Mouse (Mus musculus) testis, adult 2 months (tissue): ENCODE data around the gene Ripor3. TPM values are rescaled to one million over a fixed set of nuclear protein-coding genes. Genes with fewer than 3 reads are reported as not detected.

Experiments
- H3K27ac ChIP-seq: fragments of 200-500 bp; 2 replicates; pipeline ENCODE4 v1.5.1; 2012; ENCODE audit warnings: low read depth, low read length; ENCODE audit not compliant: control insufficient read depth, insufficient read depth
- H3K27me3 ChIP-seq: fragments of 200-500 bp; 2 replicates; pipeline ENCODE4 v1.6.1; 2012; ENCODE audit warnings: mild to moderate bottlenecking, low read length, moderate library complexity; ENCODE audit not compliant: control insufficient read depth, insufficient read depth
- H3K36me3 ChIP-seq: fragments of 200-500 bp; 2 replicates; pipeline ENCODE4 v1.6.1; 2012; ENCODE audit warnings: mild to moderate bottlenecking, low read length; ENCODE audit not compliant: control insufficient read depth, insufficient read depth
- H3K4me1 ChIP-seq: fragments of 200-500 bp; 2 replicates; pipeline ENCODE4 v1.6.1; 2012; ENCODE audit warnings: low read length; ENCODE audit not compliant: control insufficient read depth, insufficient read depth
- H3K4me3 ChIP-seq: fragments of 200-500 bp; 2 replicates; pipeline ENCODE4 v1.5.1; 2012; ENCODE audit warnings: low read depth, mild to moderate bottlenecking, low read length, moderate library complexity, mixed read lengths; ENCODE audit not compliant: control insufficient read depth
- CTCF ChIP-seq: fragments of 200-500 bp; IDR thresholded peaks from 2 replicates; pipeline ENCODE4 v1.5.1; 2012; ENCODE audit warnings: low read depth, mild to moderate bottlenecking, inconsistent platforms, low read length, moderate library complexity; ENCODE audit not compliant: control insufficient read depth, insufficient read depth, insufficient replicate concordance
- POLR2A ChIP-seq: fragments of 200-500 bp; IDR thresholded peaks from 2 replicates; pipeline ENCODE4 v1.6.1; 2012; ENCODE audit warnings: low read depth, mild to moderate bottlenecking, inconsistent platforms, low read length, moderate library complexity; ENCODE audit not compliant: control insufficient read depth
- polyA plus RNA-seq: library from polyadenylated mRNA; depleted of rRNA; stranded (reverse); fragments of >200 nt; gene quantifications from 2 replicates; pipeline ENCODE4 v1.2.3, GENCODE M21; 2012

Gene Ripor3
- polyA plus RNA-seq, 1 experiment, result 0.90 TPM

DNA sequence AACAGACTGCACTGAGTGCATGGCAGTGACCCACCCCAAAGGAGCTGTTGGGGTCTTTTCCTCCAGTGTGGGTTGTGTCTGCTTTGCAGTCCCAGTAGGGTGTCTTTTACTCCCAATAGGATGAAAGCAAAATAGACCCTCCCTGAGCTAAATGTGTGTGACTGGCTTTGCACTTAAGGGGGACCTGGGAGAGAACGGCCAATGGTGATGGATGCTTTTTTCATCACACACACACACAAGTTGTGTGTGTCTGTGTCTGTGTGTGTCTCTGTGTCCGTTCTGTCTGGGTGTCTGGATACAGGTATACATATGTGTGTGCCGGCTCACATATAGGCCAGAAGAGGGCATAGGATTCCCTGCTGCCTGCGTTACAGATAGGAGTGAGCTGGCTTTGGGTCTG is 69.1 kb downstream of the Ripor3 start:
- no peaks in the 10 kb centered on the region; the same call in 1 of the 2 replicates for H3K36me3 ChIP-seq
- H3K4me3 ChIP-seq, result no peak overlapping the region
- H3K27ac ChIP-seq, result no peak overlapping the region
- peaks cover 20% of the 10 kb centered on the region for H3K4me1 ChIP-seq
- H3K27me3 ChIP-seq, result no peaks in the 10 kb centered on the region
- TF ChIP-seq CTCF, result no peak
- no peak for TF ChIP-seq POLR2A

DNA sequence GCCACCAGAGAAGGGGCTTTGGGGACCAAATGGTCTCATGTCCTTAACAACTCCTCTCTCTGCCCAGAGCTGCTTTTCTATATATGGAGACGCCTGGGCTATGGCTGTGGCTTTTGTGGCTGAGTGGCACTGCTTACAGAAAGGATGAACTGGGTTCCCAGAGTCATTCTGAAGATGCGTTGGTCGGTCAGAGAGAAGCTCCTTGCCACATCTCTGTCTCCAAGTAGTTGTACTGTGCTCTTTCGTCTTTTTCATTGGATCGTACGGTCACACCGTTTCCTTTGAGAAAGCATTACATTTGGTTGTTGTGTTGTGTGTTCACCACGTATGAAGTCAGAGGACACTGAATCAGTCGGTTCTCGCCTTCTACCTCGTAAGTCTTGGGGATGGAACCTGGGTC is 69.8 kb downstream of the Ripor3 start:
- Histone ChIP-seq H3K4me3 (no peak overlapping the region), H3K36me3 (no peaks in the 10 kb centered on the region; the same call in 1 of the 2 replicates), H3K4me1 (peaks cover 20% of the 10 kb centered on the region), H3K27ac (no peak overlapping the region), H3K27me3 (no peaks in the 10 kb centered on the region)
- TF ChIP-seq CTCF (no peak), POLR2A (no peak)

DNA sequence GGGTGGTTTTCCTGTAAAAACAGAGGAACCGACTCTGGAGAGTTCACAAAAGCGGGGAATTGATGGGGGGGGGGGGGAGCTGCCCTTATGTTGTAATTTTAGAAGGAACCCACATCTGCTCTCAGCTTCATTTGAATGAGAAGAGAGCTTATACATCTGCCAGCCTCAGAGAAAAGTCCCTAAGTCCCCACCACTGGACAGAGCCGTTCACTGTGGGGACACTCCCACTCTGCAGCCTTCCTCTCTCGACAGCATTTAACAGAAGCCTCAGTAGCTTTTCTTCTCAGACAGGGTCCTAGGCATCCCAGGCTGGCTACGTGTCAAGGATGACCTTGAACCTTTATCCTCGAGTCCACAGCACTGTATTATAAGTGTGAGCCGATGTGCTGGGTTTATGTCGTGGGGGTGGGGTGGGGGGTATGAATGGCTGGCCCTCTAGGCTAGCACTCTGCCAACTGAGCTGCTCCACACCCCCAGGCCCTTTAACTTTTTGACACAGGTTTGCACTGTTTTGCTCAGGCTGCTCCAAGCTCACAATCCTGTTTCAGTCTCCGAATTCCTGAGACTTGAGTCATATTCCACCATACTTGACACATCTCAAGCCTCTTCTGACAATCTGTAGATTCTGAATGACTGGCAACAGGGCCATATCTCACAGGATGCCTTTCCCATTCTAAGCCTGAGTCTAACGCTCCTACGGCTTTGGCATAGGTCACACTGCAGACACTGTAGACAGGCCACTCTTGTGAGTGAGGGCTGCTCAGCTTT is 70.6 kb downstream of the Ripor3 start:
- Histone ChIP-seq H3K27ac (no peak overlapping the region), H3K27me3 (no peaks in the 10 kb centered on the region), H3K36me3 (no peaks in the 10 kb centered on the region; the same call in 1 of the 2 replicates), H3K4me1 (peaks cover 18% of the 10 kb centered on the region), H3K4me3 (no peak overlapping the region)
- TF ChIP-seq CTCF (no peak), POLR2A (no peak)

DNA sequence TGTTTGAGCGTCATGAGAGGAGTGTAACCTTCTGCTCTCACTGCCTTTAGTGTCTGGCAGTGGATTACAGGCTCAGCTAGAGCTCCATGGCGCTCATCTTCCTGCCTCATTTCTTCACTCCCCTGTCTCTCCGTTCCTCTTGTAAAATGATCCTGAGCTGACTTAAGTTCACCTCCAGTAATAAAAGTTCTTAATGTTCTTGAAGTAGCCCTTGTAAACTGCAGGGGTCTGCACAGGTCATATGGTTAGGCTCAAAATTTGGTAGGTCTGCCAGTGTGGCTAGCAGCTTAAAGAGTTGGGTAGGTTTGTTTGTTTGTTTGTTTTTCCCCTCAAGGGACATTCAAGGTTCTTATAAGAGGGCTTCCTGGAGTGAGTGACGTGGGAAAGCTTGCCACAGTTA is 71.2 kb downstream of the Ripor3 start:
- Histone ChIP-seq H3K36me3 (no peaks in the 10 kb centered on the region; the same call in 1 of the 2 replicates), H3K27ac (no peak overlapping the region), H3K4me1 (peaks cover 18% of the 10 kb centered on the region), H3K4me3 (no peak overlapping the region), H3K27me3 (no peaks in the 10 kb centered on the region)
- TF ChIP-seq CTCF (no peak), POLR2A (no peak)

DNA sequence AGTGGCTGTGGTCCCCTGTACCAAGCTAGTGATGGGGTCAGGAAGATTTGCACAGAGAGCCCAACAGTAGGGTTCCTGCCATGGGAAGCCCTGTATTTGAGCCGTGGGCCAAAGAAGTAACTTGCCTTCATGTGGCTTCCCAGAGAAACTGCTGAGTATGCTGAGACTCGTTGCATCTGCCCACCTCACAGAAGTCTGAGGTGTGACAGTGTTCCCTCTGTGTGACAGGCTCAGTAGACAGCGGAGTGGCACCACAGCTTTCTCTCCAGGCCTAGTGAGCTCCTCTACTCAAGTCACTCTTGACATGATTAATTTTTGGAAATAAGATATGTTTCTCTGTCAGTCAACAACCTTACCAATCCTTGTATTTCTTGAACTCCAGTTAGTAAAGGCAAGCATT is 71.6 kb downstream of the Ripor3 start:
- TF ChIP-seq CTCF, result no peak
- no peak for TF ChIP-seq POLR2A
- no peaks in the 10 kb centered on the region; the same call in 1 of the 2 replicates for H3K36me3 ChIP-seq
- peaks cover 18% of the 10 kb centered on the region for H3K4me1 ChIP-seq
- no peak overlapping the region for H3K27ac ChIP-seq
- no peaks in the 10 kb centered on the region for H3K27me3 ChIP-seq
- H3K4me3 ChIP-seq, result no peak overlapping the region

DNA sequence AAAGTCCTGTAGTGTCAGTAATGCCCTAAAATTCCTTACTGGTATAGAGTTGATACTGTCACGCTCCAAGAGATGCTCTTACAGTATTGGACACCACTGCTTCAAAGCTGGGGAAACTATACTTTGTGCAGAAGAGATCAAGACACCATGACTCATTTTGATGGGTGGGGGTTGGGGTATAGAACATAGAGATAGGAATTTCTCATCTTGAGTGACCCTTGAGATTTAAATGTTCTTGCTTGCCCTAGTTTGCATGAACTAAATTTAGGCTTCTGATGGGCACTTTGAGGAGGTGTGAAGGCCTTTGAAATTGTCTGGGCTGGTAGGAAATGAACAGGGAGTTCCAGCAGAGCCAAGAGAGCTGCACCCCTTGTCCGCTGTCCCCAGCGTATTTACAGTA is 74.5 kb downstream of the Ripor3 start:
- no peaks in the 10 kb centered on the region; the same call in 1 of the 2 replicates for H3K36me3 ChIP-seq
- no peak overlapping the region for H3K4me3 ChIP-seq
- H3K4me1 ChIP-seq, result peaks cover 17% of the 10 kb centered on the region
- TF ChIP-seq CTCF, result no peak
- no peak for TF ChIP-seq POLR2A
- H3K27ac ChIP-seq, result no peak overlapping the region
- H3K27me3 ChIP-seq, result no peaks in the 10 kb centered on the region

DNA sequence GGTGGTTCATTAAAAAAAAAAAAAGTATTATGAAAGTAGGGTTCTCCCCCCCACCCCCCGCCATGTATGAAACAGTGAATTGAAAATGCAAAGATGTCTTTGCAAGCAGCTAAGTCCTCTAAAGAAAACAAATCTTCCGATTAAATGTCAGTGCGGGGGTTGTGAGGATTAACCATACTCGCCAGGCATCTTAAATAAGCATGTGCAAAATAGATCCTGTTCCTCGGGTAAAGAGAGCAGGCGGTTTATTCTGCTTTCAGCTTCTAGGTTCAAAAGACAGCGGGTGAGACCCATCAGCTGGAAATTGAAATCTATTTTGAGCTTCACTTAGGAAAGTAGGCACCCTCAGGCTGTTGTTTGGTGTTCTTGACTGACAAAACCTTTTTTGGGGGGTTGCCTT is 77.0 kb downstream of the Ripor3 start:
- no peaks in the 10 kb centered on the region for H3K27me3 ChIP-seq
- peaks cover 15% of the 10 kb centered on the region for H3K4me1 ChIP-seq
- no peak overlapping the region for H3K27ac ChIP-seq
- peak overlapping the region; percentile 22 for H3K4me3 ChIP-seq
- no peaks in the 10 kb centered on the region for H3K36me3 ChIP-seq
- no peak for TF ChIP-seq CTCF
- no peak for TF ChIP-seq POLR2A

DNA sequence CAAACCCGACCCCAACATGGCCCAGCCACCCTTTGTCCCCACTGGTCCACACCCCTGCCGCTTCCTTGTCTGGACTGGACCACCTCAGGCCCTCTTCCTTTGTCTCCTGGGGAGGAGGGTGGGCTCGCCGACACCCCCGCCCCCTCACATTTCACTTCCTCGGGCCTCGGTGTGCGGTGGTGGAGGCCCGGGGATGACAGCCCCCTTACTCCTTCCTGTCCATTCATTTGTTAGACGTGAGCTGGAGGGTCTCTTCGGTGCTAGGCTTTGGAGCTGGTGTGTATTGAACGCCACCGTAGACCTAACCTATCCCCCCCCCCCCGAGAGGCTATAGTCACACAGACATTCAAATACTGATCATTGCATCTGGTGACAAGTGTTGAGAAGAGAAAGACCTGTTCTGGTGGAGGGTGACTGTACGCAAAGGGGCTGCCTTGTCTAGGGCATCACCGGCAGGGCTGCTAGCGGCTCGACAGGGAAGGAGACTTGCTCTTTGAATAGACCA is 77.6 kb downstream of the Ripor3 start:
- peak overlapping the region; percentile 85 for H3K4me3 ChIP-seq
- TF ChIP-seq CTCF, result no peak
- TF ChIP-seq POLR2A, result no peak
- peaks cover 15% of the 10 kb centered on the region for H3K4me1 ChIP-seq
- no peak overlapping the region for H3K27ac ChIP-seq
- no peaks in the 10 kb centered on the region for H3K36me3 ChIP-seq
- no peaks in the 10 kb centered on the region for H3K27me3 ChIP-seq
